Mouse (Mus musculus) cerebellum, adult 11 months (tissue): ENCODE results near the gene Mageb16.

Experiments
- DNase-seq: peaks from one replicate; pipeline ENCODE4 v3.0.0; 2022

Mageb16 gene

DNA sequence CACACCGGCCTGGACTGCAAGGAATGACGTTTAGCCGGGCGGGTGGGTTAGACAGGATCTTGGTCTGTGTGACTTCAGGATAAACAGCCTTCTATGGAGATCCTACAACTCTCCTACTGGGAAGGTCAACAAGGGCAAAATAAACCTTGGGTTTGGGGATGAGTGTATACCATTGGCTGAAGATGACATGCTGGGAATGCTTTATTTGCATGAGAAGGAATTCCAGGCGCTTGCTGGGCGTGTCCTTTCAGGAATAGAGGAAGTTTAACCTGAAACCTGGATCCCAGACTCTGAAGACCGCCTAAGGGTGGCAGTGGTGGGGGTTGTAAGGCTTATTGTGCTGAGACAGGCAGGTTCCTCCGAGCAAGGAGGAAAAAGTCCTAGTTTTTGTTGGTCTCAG, at the start of gene Mageb16:
Gene Mageb16, minus strand, starts transcription at position 25 of the 400 bp plus-strand sequence.
- DNase-seq: no peak

- DNase-seq: no peak
Observed at GRCm38 (mm10) chrX:79651091-79651490, 20.1 kb downstream of the Mageb16 start.

GRCm38 (mm10) chrX:79635396-79635795, 35.8 kb downstream of the Mageb16 start:
- DNase-seq: no peak

- DNase-seq: no peak
Observed at GRCm38 (mm10) chrX:79606462-79606861, 64.8 kb downstream of the Mageb16 start.
